Comparison of ENCODE assay signal across 8 mouse cellular contexts in genomic region chr11:78856310-78856709, GRCm38 (mm10). TPM values are rescaled to one million over a fixed set of nuclear protein-coding genes. Genes with fewer than 3 reads are reported as not detected.
DNase-seq lines count a peak whose midpoint lies in the region; ATAC-seq lines count a peak whose summit lies in the region.

No protein-coding gene starts in this region.

- no peak overlapping the region for H3K4me2 ChIP-seq in lung, embryonic 15.5 days

- H3K27ac ChIP-seq in lung, embryonic 15.5 days: no peak overlapping the region

- H3K9me3 ChIP-seq in lung, embryonic 15.5 days: no peaks in the 10 kb centered on the region

- no peaks in the 10 kb centered on the region for H3K36me3 ChIP-seq in lung, embryonic 15.5 days

- WGBS in large intestine, adult 2 months: 6% methylated on average over 7 of the region's 7 CpGs
- WGBS in lung, embryonic 15.5 days: 6% methylated on average over 7 of the region's 7 CpGs

- intact Hi-C loops in gastrocnemius, postnatal 36 days (cut with DNase I): loop anchor here (1.0 to 2.0 kb wide), 2 partner anchors 66 to 100 kb away; no protein-coding TSS in a partner anchor

- peak; percentile 63 to 74 for DNase-seq in CD8-positive naive resting alpha-beta T cell, adult 2 months (ENCODE audit: low read depth in 2 of 2, low spot score in 2 of 2)
- peak; percentile 85 for DNase-seq in ZHBTc4 (ENCODE audit: low read depth, low spot score)
- peak; percentile 84 to 88 for DNase-seq in cerebellum, postnatal 36 days
- DNase-seq in gastrocnemius, postnatal 36 days: peak; percentile 75 to 79
- peak; percentile 69 for DNase-seq in large intestine, adult 2 months (ENCODE audit: low read depth, low spot score)
- DNase-seq in right cerebral cortex, adult 2 months (ENCODE audit: low spot score in 2 of 2): peak; percentile 83 to 84
- DNase-seq in urinary bladder, postnatal 14 days (ENCODE audit: low spot score): peak; percentile 89

- no peaks in the 10 kb centered on the region for H3K27me3 ChIP-seq in lung, embryonic 15.5 days

- H3K4me1 ChIP-seq in lung, embryonic 15.5 days: no peaks in the 10 kb centered on the region

- 0 out of 2 replicates have a peak, but pooled peaks have one; percentile 23 for ATAC-seq in lung, embryonic 15.5 days (ENCODE audit: borderline replicate concordance, extremely low read depth, low FRiP score, low TSS enrichment)

- H3K4me3 ChIP-seq in lung, embryonic 15.5 days: no peak overlapping the region

- no peak overlapping the region for H3K9ac ChIP-seq in lung, embryonic 15.5 days

RNA-seq across cellular contexts. Expression of gene Lyrm9, which starts 29.9 kb away (rescaled TPM):
- total RNA-seq in gastrocnemius, postnatal 36 days (2021): 10 to 100 TPM in 1 of 2 experiments, 1 to 10 TPM in 1; 10.0 to 13.8 TPM
- polyA plus RNA-seq in large intestine, adult 2 months (2012; rRNA removed): 18.7 and 20.5 TPM in 2 replicates
- 15.5 and 15.9 TPM in 2 replicates for polyA plus RNA-seq in lung, embryonic 15.5 days (2015; fragmentation: Nextera tagmentation; extraction: Ambion mirVana)
